ENCODE assay signal across 2 mouse cellular contexts in genomic region chr2:122667856-122668255, GRCm38 (mm10).
TF ChIP-seq lines count a peak whose summit lies in the region.

No protein-coding gene starts in this region.

TF ChIP-seq in C2C12, 6 proteins besides CTCF, POLR2A, EP300 and RAD21:
- TF ChIP-seq CEBPB (IDR thresholded peaks at IDR 0.05; ENCODE audit: low read depth) (no peak), MAX (IDR thresholded peaks at IDR 0.05) (no peak)
TF ChIP-seq in C2C12: peak in this region for 0.

TF ChIP-seq in MEL, 35 proteins besides CTCF, POLR2A, EP300 and RAD21:
- TF ChIP-seq SMC3 (IDR thresholded peaks at IDR 0.05; ENCODE audit: low read depth, low read length): peak; percentile 38
- no peak for TF ChIP-seq MYC (IDR thresholded peaks at IDR 0.05; ENCODE audit: low read depth, low read length)
- TF ChIP-seq TAL1 (IDR thresholded peaks at IDR 0.05; ENCODE audit: low read length): no peak
- no peak for TF ChIP-seq USF1 (IDR thresholded peaks at IDR 0.05; ENCODE audit: low read depth, low read length)
- 0 out of 2 replicates have a peak, but pooled peaks have one; percentile 13 for TF ChIP-seq ZC3H11A (IDR thresholded peaks at IDR 0.05; ENCODE audit: low read depth, low read length)
